Mouse (Mus musculus) thymus, adult 2 months (tissue): ENCODE measurements around the gene Tbc1d30.

Experiments used
- CTCF ChIP-seq: fragments of 200-500 bp; IDR thresholded peaks from 2 replicates; pipeline ENCODE4 v1.5.1; 2012; ENCODE audit warnings: mild to moderate bottlenecking, control low read depth, low read length, moderate library complexity, borderline replicate concordance; ENCODE audit not compliant: control insufficient read depth, poor library complexity, insufficient read depth; ENCODE audit errors: extremely low read depth
- POLR2A ChIP-seq: fragments of 200-500 bp; IDR thresholded peaks from 2 replicates; pipeline ENCODE4 v1.6.1; 2012; ENCODE audit warnings: mild to moderate bottlenecking, low read length, control low read depth, moderate library complexity; ENCODE audit not compliant: control insufficient read depth, poor library complexity, insufficient read depth; ENCODE audit errors: extremely low read depth

GRCm38 (mm10) chr10:121289970-121290681, 61.0 kb downstream of the Tbc1d30 start:
- TF ChIP-seq POLR2A = no peak
- no peak for TF ChIP-seq CTCF
